Mouse (Mus musculus) ovary, adult 2 months (tissue): ENCODE measurements around the gene Tas2r129. TPM values are rescaled to one million over a fixed set of nuclear protein-coding genes. Genes with fewer than 3 reads are reported as not detected.

Source experiments
- polyA plus RNA-seq: library from polyadenylated mRNA; depleted of rRNA; stranded (reverse); fragments of >200 nt; gene quantifications from 2 replicates; pipeline ENCODE4 v1.2.3, GENCODE M21; 2012; rRNA removed

The Tas2r129 gene
- not detected in 2 replicates for polyA plus RNA-seq

GRCm38 (mm10) chr6:132950802-132951201 is at the start of gene Tas2r129:
TSS of gene Tas2r129 (plus strand) at chr6:132951102.

GRCm38 (mm10) chr6:132909351-132909750 is 41.6 kb upstream of the Tas2r129 start, which contains the start of gene Tas2r125:
TSS of gene Tas2r125 (plus strand) at chr6:132909651.

DNA sequence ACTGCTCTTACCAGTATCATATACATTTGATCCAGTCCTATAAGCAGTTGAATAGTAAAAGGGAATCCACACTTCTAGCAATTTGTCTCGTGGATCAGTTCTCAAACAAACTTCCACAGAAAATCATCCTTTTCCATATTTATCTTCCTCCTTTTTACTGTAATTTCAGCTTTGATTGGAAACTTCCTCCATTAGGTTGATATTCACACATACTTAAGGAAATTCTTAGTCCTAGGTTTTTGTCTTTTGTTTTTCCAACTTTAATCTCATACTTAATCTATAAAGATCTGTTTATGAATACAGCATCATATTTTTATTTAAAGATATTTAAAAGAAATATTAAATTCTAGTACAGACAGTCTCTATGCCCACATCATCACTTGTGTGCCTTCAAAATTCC is 6.9 kb downstream of the Tas2r129 start, which contains the start of gene Tas2r131:
Tas2r131 (minus strand) TSS at position 101 of the 400 bp plus-strand sequence.

DNA sequence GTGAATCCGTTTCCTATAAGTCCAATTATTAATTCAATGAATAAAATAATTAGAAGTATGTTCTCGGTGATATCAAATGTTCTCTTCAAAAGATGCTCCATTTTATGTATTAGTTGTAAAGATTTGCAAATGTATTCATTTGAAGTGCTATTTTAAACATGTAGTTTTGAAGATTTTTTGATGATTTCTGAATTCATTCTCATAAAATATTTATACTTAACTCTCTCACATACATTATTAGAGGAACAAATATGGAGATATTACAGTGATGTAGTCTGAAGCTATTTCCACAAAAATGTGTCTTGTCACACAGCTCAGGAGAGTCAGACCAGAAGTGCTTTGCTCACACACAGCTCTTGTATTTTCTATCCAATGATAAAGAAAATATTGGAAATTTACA is 30.0 kb downstream of the Tas2r129 start, which contains the start of gene Tas2r109:
Tas2r109 (minus strand) TSS at position 101 of the 400 bp plus-strand sequence.

Other genes with a start within 250 kb of the Tas2r129 start
- gene Tas2r122, start 239.2 kb upstream of the Tas2r129 start, polyA plus RNA-seq, result not detected in 2 replicates
- not detected in 2 replicates for gene Tas2r115, start 213.1 kb upstream of the Tas2r129 start, polyA plus RNA-seq
- not detected in 2 replicates for gene Tas2r124, start 196.4 kb upstream of the Tas2r129 start, polyA plus RNA-seq
- gene Tas2r102, start 189.0 kb upstream of the Tas2r129 start, polyA plus RNA-seq, result not detected in 2 replicates
- not detected in 2 replicates for gene Tas2r136, start 172.9 kb upstream of the Tas2r129 start, polyA plus RNA-seq
- not detected in 2 replicates for gene Tas2r117, start 148.3 kb upstream of the Tas2r129 start, polyA plus RNA-seq
- not detected in 2 replicates for gene Tas2r123, start 104.0 kb upstream of the Tas2r129 start, polyA plus RNA-seq
- not detected in 2 replicates for gene Tas2r116, start 95.7 kb upstream of the Tas2r129 start, polyA plus RNA-seq
- not detected in 2 replicates for gene Tas2r110, start 83.1 kb upstream of the Tas2r129 start, polyA plus RNA-seq
- not detected in 2 replicates for gene Tas2r113, start 58.1 kb upstream of the Tas2r129 start, polyA plus RNA-seq
- gene Tas2r125, start 41.5 kb upstream of the Tas2r129 start, polyA plus RNA-seq, result not detected in 2 replicates
- gene Tas2r131, start 6.8 kb downstream of the Tas2r129 start, polyA plus RNA-seq, result not detected in 2 replicates
- gene Tas2r109, start 29.9 kb downstream of the Tas2r129 start, polyA plus RNA-seq, result not detected in 2 replicates
- gene Tas2r103, start 86.0 kb downstream of the Tas2r129 start, polyA plus RNA-seq, result not detected in 2 replicates
- gene Tas2r140, start 104.7 kb downstream of the Tas2r129 start, polyA plus RNA-seq, result not detected in 2 replicates
- gene Smim10l1, start 153.8 kb downstream of the Tas2r129 start, polyA plus RNA-seq, result 157 and 278 TPM in 2 replicates